ENCODE assay signal across 8 mouse cellular contexts in genomic region chr8:11557424-11557767, GRCm38 (mm10). TPM values are rescaled to one million over a fixed set of nuclear protein-coding genes. Genes with fewer than 3 reads are reported as not detected.
A peak's percentile ranks its signal among the peaks of the same experiment; 100 is the strongest.
DNase-seq lines count a peak whose midpoint lies in the region; ATAC-seq and TF ChIP-seq lines count a peak whose summit lies in the region.

No protein-coding gene starts in this region.

- H3K9ac ChIP-seq in kidney, embryonic 14.5 days (ENCODE audit: low read depth, low read length): peak overlapping the region; percentile 97
- H3K9ac ChIP-seq in MEL (ENCODE audit: control insufficient read depth, low read depth, low read length, poor library complexity, severe bottlenecking): peak overlapping the region; percentile 94
- peak overlapping the region; percentile 96 for H3K9ac ChIP-seq in forebrain, embryonic 11.5 days (ENCODE audit: low read length)
- H3K9ac ChIP-seq in limb, embryonic 14.5 days (ENCODE audit: low read depth, low read length, severe bottlenecking): peak overlapping the region; percentile 90

- peaks cover 44% of the 10 kb centered on the region for H3K79me2 ChIP-seq in MEL (ENCODE audit: control insufficient read depth, insufficient read depth, low read length, poor library complexity)

- no peaks in the 10 kb centered on the region for H3K9me3 ChIP-seq in kidney, embryonic 14.5 days (ENCODE audit: control insufficient read depth, low read length)
- H3K9me3 ChIP-seq in MEL (replicated peaks; ENCODE audit: insufficient read depth, low read length): no peaks in the 10 kb centered on the region
- H3K9me3 ChIP-seq in forebrain, embryonic 11.5 days (ENCODE audit: control insufficient read depth, low read length): no peaks in the 10 kb centered on the region
- no peaks in the 10 kb centered on the region for H3K9me3 ChIP-seq in limb, embryonic 14.5 days (ENCODE audit: control insufficient read depth, low read length)

- no peaks in the 10 kb centered on the region for H3K27me3 ChIP-seq in kidney, embryonic 14.5 days (ENCODE audit: control insufficient read depth, insufficient read depth, low read length)
- no peaks in the 10 kb centered on the region for H3K27me3 ChIP-seq in MEL (ENCODE audit: control insufficient read depth in 1 of 2, insufficient read depth in 2 of 2, low read length in 2 of 2)
- no peaks in the 10 kb centered on the region for H3K27me3 ChIP-seq in forebrain, embryonic 11.5 days (ENCODE audit: control insufficient read depth, insufficient read depth, low read length)
- H3K27me3 ChIP-seq in limb, embryonic 14.5 days (ENCODE audit: control insufficient read depth, insufficient read depth, low read length): no peaks in the 10 kb centered on the region

- peak overlapping the region; percentile 97 for H3K4me3 ChIP-seq in kidney, embryonic 14.5 days (ENCODE audit: low read length)
- peak overlapping the region; percentile 91 to 98 for H3K4me3 ChIP-seq in MEL (ENCODE audit: control insufficient read depth in 1 of 2, insufficient read depth in 1 of 2, low read depth in 2 of 2, low read length in 2 of 2)
- peak overlapping the region; percentile 98 for H3K4me3 ChIP-seq in forebrain, embryonic 11.5 days (ENCODE audit: low read depth, low read length)
- peak overlapping the region; percentile 94 for H3K4me3 ChIP-seq in limb, embryonic 14.5 days (replicated peaks; ENCODE audit: low read length)

- intact Hi-C loops in gastrocnemius, postnatal 36 days (cut with DNase I): no loop called here

- TF ChIP-seq RAD21 in MEL (IDR thresholded peaks at IDR 0.05; ENCODE audit: low read depth, low read length): no peak

- 0 out of 4 replicates have a peak, but pooled peaks of 1 of the 2 experiments have one; percentile 8 for TF ChIP-seq EP300 in MEL (IDR thresholded peaks at IDR 0.05; ENCODE audit: low read depth in 1 of 2, low read length in 2 of 2)

- TF ChIP-seq POLR2A in MEL (IDR thresholded peaks at IDR 0.05; ENCODE audit: control insufficient read depth in 1 of 2, insufficient read depth in 1 of 2, low read depth in 1 of 2, low read length in 2 of 2, poor library complexity in 1 of 2): no peak
- no peak for TF ChIP-seq POLR2A in limb, embryonic 14.5 days (IDR thresholded peaks at IDR 0.05; ENCODE audit: borderline replicate concordance, extremely low read depth, insufficient read depth, insufficient read length)

- peaks cover 28% of the 10 kb centered on the region for H3K4me1 ChIP-seq in kidney, embryonic 14.5 days (ENCODE audit: control insufficient read depth, insufficient read depth, low read length)
- peaks cover 4 to 20% of the 10 kb centered on the region in 2 experiments; a peak in 3 of 4 replicates for H3K4me1 ChIP-seq in MEL (ENCODE audit: control insufficient read depth in 1 of 2, insufficient read depth in 2 of 2, low read length in 2 of 2)
- peaks cover 5% of the 10 kb centered on the region; the same call in 1 of the 2 replicates for H3K4me1 ChIP-seq in forebrain, embryonic 11.5 days (replicated peaks; ENCODE audit: control insufficient read depth, insufficient read depth, low read length)
- peaks cover 7% of the 10 kb centered on the region for H3K4me1 ChIP-seq in limb, embryonic 14.5 days (ENCODE audit: control insufficient read depth, insufficient read depth, low read length)

- TF ChIP-seq CTCF in MEL (IDR thresholded peaks at IDR 0.05 in 2 of 3, conservative IDR thresholded peaks at IDR 0.05 in 1 of 3; ENCODE audit: control insufficient read depth in 1 of 3, insufficient read depth in 1 of 3, low read depth in 2 of 3, low read length in 3 of 3, poor library complexity in 1 of 3, severe bottlenecking in 1 of 3): no peak

- H3K27ac ChIP-seq in kidney, embryonic 14.5 days (ENCODE audit: low read depth, low read length): peak overlapping the region; percentile 98
- H3K27ac ChIP-seq in MEL (ENCODE audit: control insufficient read depth, low read depth, low read length): peak overlapping the region; percentile 78
- H3K27ac ChIP-seq in forebrain, embryonic 11.5 days (ENCODE audit: low read depth, low read length): peak overlapping the region; percentile 100
- peak overlapping the region; percentile 96 for H3K27ac ChIP-seq in limb, embryonic 14.5 days (replicated peaks; ENCODE audit: low read depth, low read length)

- DNase-seq in kidney, postnatal 14 days: no peak
- DNase-seq in MEL (ENCODE audit: low read depth, low spot score): no peak
- DNase-seq in forebrain, embryonic 11.5 days (ENCODE audit: low spot score): no peak
- DNase-seq in limb, embryonic 14.5 days (ENCODE audit: low spot score): no peak
- peak; percentile 53 for DNase-seq in right cerebral cortex, postnatal 25 days
- no peak for DNase-seq in gastrocnemius, postnatal 36 days
- no peak for DNase-seq in embryo, embryonic 11 days

- ATAC-seq in kidney, embryonic 14.5 days (ENCODE audit: low FRiP score, low TSS enrichment): 0 out of 2 replicates have a peak, but pooled peaks have one; percentile 0
- ATAC-seq in forebrain, embryonic 11.5 days (replicated peaks; ENCODE audit: low FRiP score): no peak
- ATAC-seq in limb, embryonic 14.5 days (ENCODE audit: low FRiP score, low read depth): no peak

- peak overlapping the region; percentile 80 for H3K4me2 ChIP-seq in kidney, embryonic 14.5 days (replicated peaks; ENCODE audit: low read depth, low read length)
- peak overlapping the region; percentile 70 for H3K4me2 ChIP-seq in forebrain, embryonic 11.5 days (ENCODE audit: low read depth, low read length, severe bottlenecking)
- H3K4me2 ChIP-seq in limb, embryonic 14.5 days (replicated peaks; ENCODE audit: low read depth, low read length, severe bottlenecking): peak overlapping the region; percentile 59

- WGBS in kidney, embryonic 14.5 days: 0% methylated on average over 32 of the region's 32 CpGs
- under 1% methylated on average over 32 of the region's 32 CpGs for WGBS in forebrain, embryonic 11.5 days
- WGBS in limb, embryonic 14.5 days: under 1% methylated on average over 23 of the region's 32 CpGs

- H3K36me3 ChIP-seq in kidney, embryonic 14.5 days (ENCODE audit: control insufficient read depth, insufficient read depth, low read length): peaks cover 15% of the 10 kb centered on the region
- peaks cover 0 to 17% of the 10 kb centered on the region in 2 experiments; a peak in 2 of 4 replicates for H3K36me3 ChIP-seq in MEL (ENCODE audit: control insufficient read depth in 1 of 2, insufficient read depth in 2 of 2, low read length in 2 of 2)
- peaks cover 7% of the 10 kb centered on the region for H3K36me3 ChIP-seq in forebrain, embryonic 11.5 days (ENCODE audit: control insufficient read depth, insufficient read depth, low read length)
- H3K36me3 ChIP-seq in limb, embryonic 14.5 days (ENCODE audit: control insufficient read depth, insufficient read depth, low read length): peaks cover 13% of the 10 kb centered on the region

TF ChIP-seq in MEL, 35 proteins besides CTCF, POLR2A, EP300 and RAD21:
- TF ChIP-seq E2F4 (IDR thresholded peaks at IDR 0.05; ENCODE audit: borderline replicate concordance, low read depth, low read length): no peak
- TF ChIP-seq SMC3 (IDR thresholded peaks at IDR 0.05; ENCODE audit: low read depth, low read length): no peak
- no peak for TF ChIP-seq POLR2AphosphoS5 (IDR thresholded peaks at IDR 0.05; ENCODE audit: borderline replicate concordance, low read depth, low read length)
- no peak for TF ChIP-seq SIN3A (IDR thresholded peaks at IDR 0.05; ENCODE audit: low read length)
- no peak for TF ChIP-seq HCFC1 (IDR thresholded peaks at IDR 0.05; ENCODE audit: low read depth, low read length)
- TF ChIP-seq BHLHE40 (IDR thresholded peaks at IDR 0.05; ENCODE audit: borderline replicate concordance, low read depth, low read length): no peak
- TF ChIP-seq MAZ (IDR thresholded peaks at IDR 0.05; ENCODE audit: low read depth, low read length): peak; percentile 24; the same call in 1 of the 2 replicates
- TF ChIP-seq CHD1 (IDR thresholded peaks at IDR 0.05; ENCODE audit: low read depth, low read length): 0 out of 2 replicates have a peak, but pooled peaks have one; percentile 29

RNA-seq across cellular contexts. Expression of gene Ing1, which starts 2.0 kb away (rescaled TPM):
- polyA plus RNA-seq in kidney, embryonic 14.5 days (2014; fragmentation: Nextera tagmentation; extraction: Ambion mirVana): 35.7 and 40.7 TPM in 2 replicates
- 35.9 and 36.2 TPM in 2 replicates for total RNA-seq in MEL (2012; rRNA removed)
- polyA plus RNA-seq in MEL (2012; ENCODE audit: insufficient read depth in 1 of 2, insufficient read length in 2 of 2, low read depth in 1 of 2, low replicate concordance in 2 of 2, missing spikeins in 1 of 2): 10 to 100 TPM in 1 of 2 experiments, not detected in 1; 91.0 TPM
- polyA plus RNA-seq in forebrain, embryonic 11.5 days (2014; fragmentation: Nextera tagmentation; extraction: Ambion mirVana): 42.9 and 46.8 TPM in 2 replicates
- polyA plus RNA-seq in limb, embryonic 14.5 days (2012; rRNA removed): 38.5 and 63.6 TPM in 2 replicates
- 42.9 and 49.7 TPM in 2 replicates for polyA plus RNA-seq in limb, embryonic 14.5 days (2014; fragmentation: Nextera tagmentation; extraction: Ambion mirVana)
- total RNA-seq in gastrocnemius, postnatal 36 days (2021): 10 to 100 TPM; 12.0 to 15.0 TPM

RNA-seq across cellular contexts. Expression of gene Cars2, which starts 6.8 kb away (rescaled TPM):
- 22.8 and 23.8 TPM in 2 replicates for polyA plus RNA-seq in kidney, embryonic 14.5 days (2014; fragmentation: Nextera tagmentation; extraction: Ambion mirVana)
- 60.1 and 62.8 TPM in 2 replicates for total RNA-seq in MEL (2012; rRNA removed)
- polyA plus RNA-seq in MEL (2012; ENCODE audit: insufficient read depth in 1 of 2, insufficient read length in 2 of 2, low read depth in 1 of 2, low replicate concordance in 2 of 2, missing spikeins in 1 of 2): 10 to 100 TPM in 1 of 2 experiments, not detected in 1; 63.8 TPM
- 19.9 and 21.6 TPM in 2 replicates for polyA plus RNA-seq in forebrain, embryonic 11.5 days (2014; fragmentation: Nextera tagmentation; extraction: Ambion mirVana)
- 66.7 and 77.4 TPM in 2 replicates for polyA plus RNA-seq in limb, embryonic 14.5 days (2012; rRNA removed)
- polyA plus RNA-seq in limb, embryonic 14.5 days (2014; fragmentation: Nextera tagmentation; extraction: Ambion mirVana): 26.4 and 27.5 TPM in 2 replicates
- 10 to 100 TPM; 13.8 to 14.2 TPM for total RNA-seq in gastrocnemius, postnatal 36 days (2021)
